Mouse (Mus musculus): ENCODE results near the gene Iqcd. TPM values are rescaled to one million over a fixed set of nuclear protein-coding genes. Genes with fewer than 3 reads are reported as not detected.

Iqcd gene
- total RNA-seq (2021): under 1 TPM; 0.79 to 0.80 TPM

DNA sequence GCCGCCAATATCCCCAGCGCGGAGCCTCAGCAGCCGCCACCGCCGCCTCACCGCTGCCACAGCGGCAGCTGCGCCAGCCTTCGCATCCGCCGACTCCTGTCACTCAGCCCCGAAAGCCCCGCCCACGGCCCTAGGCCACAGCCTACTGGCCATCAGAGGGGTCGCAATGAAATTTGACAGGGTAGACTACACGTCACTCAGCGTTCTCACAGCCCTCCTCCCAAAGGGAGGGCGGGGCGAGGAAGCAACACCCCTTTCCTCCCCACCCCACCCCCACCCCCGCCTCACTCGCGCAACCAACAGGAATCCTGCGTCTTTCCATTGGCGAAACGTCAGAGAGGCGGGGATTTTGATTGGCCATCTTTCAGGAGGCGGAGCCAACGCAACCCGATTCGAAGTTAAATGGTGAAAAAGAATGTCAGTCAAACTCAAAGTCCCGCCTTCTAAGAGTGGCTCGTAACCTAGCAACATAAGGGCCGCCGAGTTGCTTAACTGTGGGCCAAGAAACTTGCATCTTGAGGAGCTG, at the start of gene Iqcd, which contains the start of gene Tpcn1:
Gene Iqcd (plus strand): TSS at position 448 of the 526 bp plus-strand sequence.
Gene Tpcn1 (minus strand): TSS at position 105 of the 526 bp plus-strand sequence.
- DNase-seq (ENCODE audit: extremely low spot score in 1 of 2, low spot score in 1 of 2): peak; percentile 94

DNA sequence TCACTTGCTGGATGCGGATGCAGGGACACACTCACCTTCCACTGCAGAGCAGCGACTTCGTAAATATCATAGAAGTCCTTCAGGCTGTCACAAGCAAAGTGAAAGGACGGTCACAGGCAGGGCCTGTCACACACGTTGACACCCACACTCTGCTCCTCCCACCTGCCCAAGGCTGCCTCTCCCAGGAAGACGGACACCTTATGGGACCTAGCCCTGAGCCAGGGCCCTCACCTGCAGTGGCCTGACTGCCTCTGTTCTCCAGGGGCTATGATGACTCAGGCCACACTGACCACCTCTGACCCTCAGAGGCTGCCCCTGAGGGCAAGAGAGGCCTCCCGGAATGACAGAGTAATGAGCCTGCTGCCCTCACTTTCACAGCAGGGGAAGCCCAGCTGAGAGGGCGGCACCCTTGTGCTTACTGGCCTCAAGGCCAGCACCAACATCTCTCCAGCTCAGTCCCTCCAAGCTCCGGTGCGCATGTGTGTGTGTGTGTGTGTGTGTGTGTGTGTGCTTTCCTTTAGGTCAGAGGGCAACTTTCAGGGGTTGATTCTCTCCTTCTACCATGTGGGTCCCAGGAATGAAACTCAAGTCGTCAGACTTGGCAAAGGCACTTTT, 40.5 kb upstream of the Iqcd start:
- no peak for DNase-seq (ENCODE audit: extremely low spot score in 1 of 2, low spot score in 1 of 2)

DNA sequence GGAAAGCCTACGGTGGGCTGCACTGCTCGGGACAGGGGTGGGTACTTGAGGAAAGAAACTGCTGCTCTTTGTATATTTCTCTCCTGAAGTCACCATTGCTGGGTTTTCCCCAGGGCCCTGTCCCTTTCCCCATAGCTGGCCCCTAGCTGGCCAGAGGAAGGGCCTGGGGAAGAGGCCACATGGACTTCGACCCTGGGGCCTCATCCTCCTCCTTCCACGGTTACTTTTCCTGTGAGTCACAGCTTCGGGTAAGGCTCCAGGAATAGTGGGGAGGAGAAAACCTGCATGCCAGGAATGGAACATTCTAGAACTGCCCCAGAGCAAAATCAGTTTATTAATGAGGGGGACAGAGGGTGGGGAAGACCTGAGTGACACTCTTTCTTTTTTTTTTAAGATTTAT, 38.7 kb upstream of the Iqcd start:
- no peak for DNase-seq (ENCODE audit: extremely low spot score in 1 of 2, low spot score in 1 of 2)

DNA sequence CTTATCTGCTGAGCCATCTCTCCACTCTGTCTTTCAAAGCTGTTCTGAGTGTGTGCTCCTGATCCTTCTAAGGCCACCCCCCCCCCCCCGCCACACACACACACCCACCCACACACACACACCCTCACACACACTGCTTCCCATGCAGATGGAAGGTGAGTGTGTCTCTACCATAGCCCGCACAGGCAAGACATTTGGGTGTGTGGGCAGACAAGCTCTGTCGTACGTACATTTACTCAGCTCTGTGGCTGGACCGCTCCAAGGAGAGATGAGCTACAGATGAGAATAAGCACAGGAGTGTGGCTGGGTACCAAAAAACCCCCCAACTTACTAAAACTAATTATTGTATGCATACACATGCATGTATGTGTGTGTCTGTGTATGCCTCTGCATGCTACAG, 38.1 kb upstream of the Iqcd start:
- no peak for DNase-seq (ENCODE audit: extremely low spot score in 1 of 2, low spot score in 1 of 2)

DNA sequence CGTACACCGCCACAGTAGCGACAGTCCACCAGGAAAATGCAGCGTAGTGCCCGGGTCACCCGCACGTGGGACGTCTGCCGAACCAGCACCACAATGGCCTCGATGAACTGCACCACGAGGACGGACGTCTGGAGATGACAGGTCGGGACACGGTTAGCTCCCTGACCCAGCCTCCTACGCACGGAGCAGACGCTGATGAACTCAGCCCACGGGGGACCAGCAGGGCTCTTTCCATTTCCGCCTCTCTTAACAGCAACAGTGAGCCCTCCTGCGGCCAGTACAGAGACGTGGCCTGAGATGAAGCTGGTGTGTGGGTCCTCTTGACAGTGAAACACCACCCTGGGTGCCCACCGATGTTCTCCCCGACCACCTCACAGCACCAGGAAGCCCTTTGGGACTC, 32.9 kb upstream of the Iqcd start:
- no peak for DNase-seq (ENCODE audit: extremely low spot score in 1 of 2, low spot score in 1 of 2)

DNA sequence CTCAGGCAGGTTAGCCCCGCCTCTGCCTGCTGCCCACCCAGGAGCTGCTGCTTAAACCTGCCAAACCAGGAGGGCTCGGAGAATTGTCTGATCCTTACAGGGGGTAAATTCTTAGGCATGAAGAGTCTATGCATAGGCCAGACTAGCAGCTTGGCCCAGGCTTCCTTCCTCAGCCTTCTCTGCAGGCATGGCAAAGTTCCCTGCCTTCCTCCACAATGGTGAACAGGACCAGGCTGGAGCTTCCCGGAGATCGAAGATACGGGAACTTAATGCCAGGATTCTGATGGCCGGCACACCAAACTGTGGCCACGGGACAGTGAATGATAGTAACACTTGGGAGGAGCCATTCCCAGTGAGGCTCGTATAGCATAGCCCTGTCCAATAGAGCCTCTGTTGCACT, 30.8 kb upstream of the Iqcd start:
- no peak for DNase-seq (ENCODE audit: extremely low spot score in 1 of 2, low spot score in 1 of 2)

DNA sequence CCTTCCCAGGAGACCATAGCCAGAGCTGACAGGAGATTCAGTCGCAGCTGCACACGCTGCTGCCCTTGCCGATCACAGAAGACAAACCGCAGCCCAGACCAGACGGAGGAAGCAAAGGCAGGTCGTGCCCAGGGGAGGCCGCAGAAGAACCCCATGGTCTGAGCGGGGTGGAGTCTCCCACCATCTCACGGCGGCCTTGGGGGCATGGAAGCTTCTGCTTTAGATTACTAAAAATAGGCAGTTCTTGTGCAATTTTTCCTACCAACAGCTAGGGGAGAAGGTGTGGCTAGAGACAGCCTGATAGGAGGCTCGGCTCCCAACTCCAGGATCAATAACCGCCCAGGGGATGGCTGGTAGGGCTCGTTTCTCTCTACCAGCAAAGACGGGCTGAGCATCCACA, 30.1 kb upstream of the Iqcd start:
- no peak for DNase-seq (ENCODE audit: extremely low spot score in 1 of 2, low spot score in 1 of 2)

DNA sequence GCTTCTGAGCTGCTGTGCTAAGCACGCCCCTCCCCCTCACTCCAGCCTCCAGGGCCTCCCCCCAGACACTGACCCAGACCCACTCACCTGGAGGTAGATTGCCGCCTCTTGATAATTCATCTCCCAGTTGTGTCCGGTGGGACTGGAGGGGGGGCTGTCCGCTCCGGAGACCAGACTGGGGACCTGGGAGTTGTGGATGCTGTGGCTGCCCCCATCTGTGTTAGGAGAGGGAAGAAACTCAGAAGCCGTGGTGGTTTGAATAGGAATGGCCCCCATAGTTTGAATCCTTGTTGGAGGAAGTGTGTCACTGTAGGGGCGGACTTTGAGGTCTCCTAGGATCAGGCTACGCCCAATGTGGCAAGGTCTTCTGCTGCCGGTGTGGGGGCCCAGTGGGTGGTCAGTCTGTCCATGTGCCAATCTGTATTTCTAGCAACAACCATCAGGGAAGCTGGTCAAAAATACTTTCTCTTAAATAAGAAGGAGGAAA, 28.6 kb upstream of the Iqcd start:
- no peak for DNase-seq (ENCODE audit: extremely low spot score in 1 of 2, low spot score in 1 of 2)

DNA sequence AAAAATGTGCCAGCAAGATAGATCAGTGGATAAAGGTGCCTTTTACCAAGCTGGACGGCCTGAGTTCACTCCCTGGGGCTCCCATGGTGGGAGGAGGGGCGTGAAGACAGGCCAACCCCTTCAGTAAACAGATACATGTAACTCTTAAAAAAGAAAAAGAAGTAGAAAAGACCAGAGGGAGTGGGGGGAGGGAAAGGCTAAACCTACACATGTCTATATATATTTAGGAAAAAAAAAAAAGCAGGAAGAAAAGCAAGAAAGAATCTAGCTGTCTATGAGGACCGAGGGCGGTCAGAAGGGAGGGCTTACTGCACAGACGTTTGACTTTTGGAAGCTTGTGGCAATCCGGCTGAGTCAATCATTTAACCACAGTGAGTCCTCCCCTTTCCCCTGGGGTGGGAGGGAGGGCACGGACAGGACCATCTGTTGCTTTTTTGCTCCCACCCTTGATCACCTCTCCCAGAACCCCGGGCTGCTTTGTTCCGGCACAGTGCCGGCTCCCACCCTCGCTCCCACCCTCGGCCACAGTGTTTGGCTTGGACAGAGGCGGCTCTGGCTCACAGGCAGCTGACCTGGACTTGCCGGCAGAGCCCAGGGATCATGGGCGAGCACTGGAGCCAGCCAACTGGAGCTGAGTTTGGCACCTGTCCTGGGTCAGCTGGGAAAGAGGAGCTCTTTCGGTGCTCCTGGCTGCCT, 28.1 kb upstream of the Iqcd start:
- DNase-seq (ENCODE audit: extremely low spot score in 1 of 2, low spot score in 1 of 2): peak in 1 of 2 experiments; percentile 34

DNA sequence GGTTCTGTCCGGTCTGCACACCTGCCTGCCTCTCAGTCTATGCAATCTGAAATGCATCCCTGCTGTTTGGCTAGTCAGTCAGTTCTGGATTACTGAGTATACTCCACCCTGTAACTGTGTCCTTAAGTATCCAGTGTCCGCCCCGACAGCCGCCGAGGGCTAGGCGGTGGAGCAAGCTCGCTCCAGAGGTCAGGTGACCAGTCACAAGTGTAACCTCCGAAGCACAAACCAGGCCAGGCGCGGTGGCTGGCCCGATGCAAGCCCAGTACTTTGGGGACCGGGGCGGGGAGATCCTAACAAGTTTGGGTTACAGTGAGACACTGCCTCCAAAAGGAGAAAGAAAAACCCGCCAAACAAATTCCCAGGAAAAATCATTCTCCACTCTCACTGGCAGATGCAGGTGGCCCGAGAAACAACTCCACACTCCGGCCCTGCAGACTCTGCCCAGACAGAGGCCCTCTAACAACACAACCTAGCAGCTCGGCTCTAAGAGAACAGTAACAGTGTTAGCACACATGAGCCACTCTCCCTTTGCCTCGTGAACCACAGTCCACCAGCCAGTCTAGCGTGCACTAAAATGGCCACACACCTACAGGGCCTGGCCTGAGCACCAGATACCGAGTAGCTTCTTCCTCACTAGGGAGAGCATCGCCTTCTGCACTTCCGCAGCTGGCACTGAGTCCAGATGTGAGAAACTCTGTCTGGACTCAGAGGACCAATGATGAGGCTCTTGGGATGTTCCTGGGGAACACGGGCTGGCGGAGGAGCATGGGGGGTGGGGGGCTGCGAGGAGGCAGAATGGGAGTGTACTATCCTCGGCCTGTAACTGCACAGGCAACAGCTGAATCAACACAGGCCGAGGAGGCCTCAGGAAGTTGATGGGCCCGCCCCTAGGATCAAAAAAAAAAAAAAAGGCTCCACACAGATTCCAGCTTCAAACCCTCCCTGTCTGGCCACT, 25.6 kb upstream of the Iqcd start:
- no peak for DNase-seq (ENCODE audit: extremely low spot score in 1 of 2, low spot score in 1 of 2)

DNA sequence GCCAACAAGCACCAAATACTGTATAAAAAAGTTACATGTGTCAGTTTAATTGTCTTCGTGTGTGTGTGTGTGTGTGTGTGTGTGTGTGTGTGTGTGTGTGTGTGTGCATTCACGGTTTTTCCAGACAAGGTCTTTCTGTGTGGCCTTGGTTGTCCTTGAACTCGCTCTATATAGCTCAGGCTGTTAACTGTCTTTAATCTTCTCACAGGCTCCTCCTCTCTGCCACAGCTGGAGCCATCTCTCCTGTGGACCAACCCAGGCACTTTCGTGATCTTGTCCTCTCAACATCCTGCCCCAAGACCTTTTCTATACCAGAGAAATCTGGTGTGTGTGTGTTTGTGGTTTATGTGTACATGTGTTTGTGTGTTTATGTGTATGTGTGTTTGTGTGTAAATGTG, 24.9 kb upstream of the Iqcd start:
- no peak for DNase-seq (ENCODE audit: extremely low spot score in 1 of 2, low spot score in 1 of 2)

DNA sequence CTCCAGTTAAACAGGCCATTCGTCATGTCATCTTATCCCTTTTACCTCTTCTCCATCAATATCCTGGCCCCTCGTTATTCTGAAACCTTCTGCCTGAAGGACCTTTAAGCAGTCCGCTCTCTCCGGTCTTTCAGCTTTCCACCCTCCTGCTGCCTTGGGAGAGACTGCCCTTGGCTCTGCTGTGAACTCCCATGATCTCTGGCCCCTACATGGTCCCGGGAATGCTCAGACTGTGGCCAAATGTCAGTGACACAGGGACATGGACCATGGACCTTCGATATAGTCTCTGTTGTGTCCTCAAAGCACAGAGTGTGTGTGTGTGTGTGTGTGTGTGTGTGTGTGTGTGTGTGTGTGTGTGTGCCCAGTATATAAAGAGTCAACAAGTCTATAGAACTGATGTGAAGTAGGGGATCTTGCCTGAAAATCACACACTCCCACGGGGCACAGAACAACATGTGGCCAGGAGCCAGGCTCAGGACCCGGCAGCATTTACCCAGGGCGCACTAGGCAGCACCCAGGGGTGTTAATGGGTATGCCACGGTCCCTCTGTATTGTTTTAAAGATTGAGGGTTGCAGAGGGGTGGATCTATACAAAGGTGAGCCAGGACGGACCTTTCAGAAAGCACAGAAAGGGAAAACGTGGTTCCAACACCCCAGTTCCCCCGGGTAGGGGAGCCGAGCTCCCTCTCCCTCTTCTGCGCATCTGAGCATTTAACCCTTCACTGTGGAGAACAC, 23.5 kb upstream of the Iqcd start:
- no peak for DNase-seq (ENCODE audit: extremely low spot score in 1 of 2, low spot score in 1 of 2)

DNA sequence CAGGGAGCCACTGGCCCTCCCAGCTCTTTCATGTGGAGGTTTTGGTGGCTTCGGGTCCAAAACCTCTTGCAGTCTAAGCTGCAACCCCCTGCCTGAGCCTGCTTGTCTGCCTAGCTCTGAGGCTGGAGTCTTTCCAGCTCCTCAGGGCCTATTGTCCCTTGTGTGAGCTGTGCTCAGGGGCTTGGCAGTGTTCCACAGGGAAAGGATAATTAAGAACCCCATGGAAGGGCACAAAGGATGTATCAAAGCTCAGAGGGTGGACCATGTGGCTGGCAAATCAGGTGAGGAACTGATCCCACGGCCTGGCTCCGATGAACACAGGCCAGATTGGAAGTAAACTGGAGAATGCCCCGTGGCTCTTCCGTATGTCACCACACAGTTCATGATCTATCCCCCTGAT, 22.7 kb upstream of the Iqcd start:
- DNase-seq (ENCODE audit: extremely low spot score in 1 of 2, low spot score in 1 of 2): peak in 1 of 2 experiments; percentile 32

DNA sequence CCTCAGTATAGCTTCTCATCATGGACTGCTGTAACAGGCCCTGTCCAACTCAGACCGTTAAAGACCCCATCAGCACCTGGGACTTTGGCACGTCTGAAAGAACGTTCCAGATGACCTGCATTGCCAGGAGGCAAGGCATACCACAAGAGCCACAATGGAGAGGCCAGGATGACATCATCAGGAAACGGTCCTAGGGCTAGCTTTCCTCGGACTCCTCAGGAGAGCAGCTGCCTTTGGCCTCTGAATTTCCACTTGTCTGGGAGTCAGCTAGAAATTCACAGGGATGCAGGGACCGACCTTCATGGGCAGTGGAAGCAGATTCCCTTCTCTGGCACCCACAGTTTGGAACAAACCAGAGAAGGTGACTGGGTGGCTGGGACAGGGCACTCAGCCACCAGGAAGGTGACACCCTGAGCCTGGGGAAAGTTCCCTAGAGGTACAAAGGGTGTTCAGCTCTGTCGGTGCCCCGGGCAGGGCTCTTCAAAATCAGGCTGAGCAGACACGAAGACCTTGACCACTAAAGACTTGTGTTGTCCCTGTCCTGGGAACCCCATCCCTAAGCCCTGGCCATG, 22.0 kb upstream of the Iqcd start:
- no peak for DNase-seq (ENCODE audit: extremely low spot score in 1 of 2, low spot score in 1 of 2)

DNA sequence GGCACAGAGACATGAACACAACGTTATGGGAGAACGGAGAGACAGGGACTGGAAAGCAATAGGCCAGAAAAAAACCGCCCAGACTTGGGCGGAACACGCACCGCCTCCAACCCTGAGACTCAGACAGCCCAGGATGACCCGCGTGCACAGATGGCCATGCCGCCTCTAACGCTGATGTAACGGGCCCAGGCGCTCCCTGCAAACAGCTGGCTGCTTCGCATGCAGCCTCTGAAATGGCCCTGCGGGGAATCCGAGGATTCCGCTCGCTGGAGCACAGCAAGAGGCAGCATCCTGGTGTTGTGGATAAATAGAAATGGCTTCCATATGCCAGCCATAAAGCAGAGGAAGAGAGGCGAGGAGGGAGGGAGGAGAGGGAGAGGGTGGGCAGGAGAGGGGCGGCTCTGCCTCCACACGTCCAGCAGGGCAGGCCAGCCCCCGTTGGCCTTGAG, 21.5 kb upstream of the Iqcd start:
- DNase-seq (ENCODE audit: extremely low spot score in 1 of 2, low spot score in 1 of 2): no peak

DNA sequence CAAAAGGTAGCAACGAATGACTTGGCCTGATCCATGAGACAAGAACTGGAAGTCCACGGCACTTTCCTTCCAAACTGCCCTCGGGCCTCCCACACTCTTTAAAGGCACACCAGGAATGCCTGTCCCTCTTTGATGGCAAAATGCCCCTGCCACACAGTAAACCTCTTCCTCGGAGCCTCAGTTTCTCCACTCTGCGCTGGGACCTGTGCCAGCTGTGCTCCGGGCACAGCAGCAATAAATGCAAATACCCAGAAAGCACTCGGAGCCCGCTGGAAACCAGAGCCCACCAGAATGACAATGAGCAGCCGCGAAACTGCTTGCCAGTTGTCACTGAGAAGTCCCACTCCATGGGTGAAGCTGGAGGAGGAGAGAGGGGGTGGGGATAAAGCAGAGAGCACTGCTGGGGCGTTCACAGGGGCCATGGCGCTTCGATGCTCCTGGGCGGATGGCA, 21.0 kb upstream of the Iqcd start:
- DNase-seq (ENCODE audit: extremely low spot score in 1 of 2, low spot score in 1 of 2): no peak

DNA sequence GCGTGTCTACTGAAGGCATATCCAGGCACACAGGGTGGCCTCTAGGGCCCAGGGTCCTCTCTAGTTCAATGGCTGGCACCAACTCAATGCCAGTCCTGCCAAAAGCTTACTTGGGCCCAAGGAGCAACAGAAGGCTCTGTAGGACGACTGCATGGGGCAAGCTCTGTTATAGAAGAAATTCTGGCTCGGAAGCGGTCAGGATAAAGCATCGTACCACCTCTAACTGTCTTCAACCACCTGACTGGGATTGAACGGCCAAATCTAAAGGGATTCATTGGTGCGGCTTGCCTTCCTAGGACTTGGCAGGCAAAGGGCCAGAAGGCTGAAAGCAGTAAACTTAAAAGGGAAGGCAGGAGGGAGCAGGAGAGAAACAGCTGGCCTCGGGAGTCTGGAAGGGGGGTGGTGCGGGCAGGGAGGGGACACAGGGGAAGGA, 20.5 kb upstream of the Iqcd start:
- no peak for DNase-seq (ENCODE audit: extremely low spot score in 1 of 2, low spot score in 1 of 2)

DNA sequence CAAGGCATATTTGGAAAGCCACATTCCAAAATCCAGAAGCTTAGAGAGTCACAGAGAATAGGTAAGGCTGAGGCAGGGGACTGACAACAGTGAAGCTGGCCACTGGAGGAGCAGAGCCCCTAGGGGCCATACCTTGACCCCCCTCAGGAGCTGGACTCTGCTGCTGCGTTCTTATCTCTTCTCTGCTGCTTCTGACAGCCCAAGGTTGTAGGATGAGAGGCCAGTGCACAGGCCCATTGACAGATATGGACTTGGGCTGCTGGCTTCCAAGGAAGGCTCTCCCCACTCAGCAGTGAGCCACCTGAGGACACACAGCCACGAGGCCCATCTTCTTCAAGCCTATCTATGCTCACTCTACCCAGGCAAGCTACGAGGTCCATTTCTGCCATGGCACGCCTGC, 19.9 kb upstream of the Iqcd start:
- DNase-seq (ENCODE audit: extremely low spot score in 1 of 2, low spot score in 1 of 2): no peak

DNA sequence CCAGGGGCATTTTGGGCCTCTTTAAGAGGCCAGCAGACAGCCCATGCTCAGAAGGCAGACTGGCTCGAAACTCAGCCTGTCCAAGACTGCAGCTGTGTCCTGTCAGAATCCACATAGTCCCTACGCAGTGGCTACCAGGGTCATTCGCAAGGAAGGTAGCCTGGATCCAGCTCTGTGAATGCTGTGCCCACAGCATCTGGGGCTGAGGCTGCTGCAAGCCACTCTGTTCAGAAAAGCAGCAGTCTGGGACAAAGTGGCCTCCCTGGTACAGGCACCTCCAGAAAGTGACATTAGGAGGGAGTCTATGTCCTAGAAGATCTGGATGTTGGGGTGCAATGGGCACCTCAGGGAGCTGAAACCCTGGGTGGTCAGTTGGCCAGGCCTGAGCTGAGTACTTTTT, 19.0 kb upstream of the Iqcd start:
- DNase-seq (ENCODE audit: extremely low spot score in 1 of 2, low spot score in 1 of 2): no peak
